Mouse (Mus musculus) lung, adult 2 months (tissue): ENCODE data around the gene Zfp90.

Source experiments
- CTCF ChIP-seq: fragments of 200-500 bp; IDR thresholded peaks from 2 replicates; pipeline ENCODE4 v1.5.1; 2011; ENCODE audit warnings: mild to moderate bottlenecking, low read length, control low read depth; ENCODE audit not compliant: insufficient read depth
- POLR2A ChIP-seq: fragments of 200-500 bp; IDR thresholded peaks from 2 replicates; pipeline ENCODE4 v1.6.1; 2011; ENCODE audit warnings: low read depth, mild to moderate bottlenecking, control low read depth, low read length, borderline replicate concordance; ENCODE audit errors: extremely low read depth

DNA sequence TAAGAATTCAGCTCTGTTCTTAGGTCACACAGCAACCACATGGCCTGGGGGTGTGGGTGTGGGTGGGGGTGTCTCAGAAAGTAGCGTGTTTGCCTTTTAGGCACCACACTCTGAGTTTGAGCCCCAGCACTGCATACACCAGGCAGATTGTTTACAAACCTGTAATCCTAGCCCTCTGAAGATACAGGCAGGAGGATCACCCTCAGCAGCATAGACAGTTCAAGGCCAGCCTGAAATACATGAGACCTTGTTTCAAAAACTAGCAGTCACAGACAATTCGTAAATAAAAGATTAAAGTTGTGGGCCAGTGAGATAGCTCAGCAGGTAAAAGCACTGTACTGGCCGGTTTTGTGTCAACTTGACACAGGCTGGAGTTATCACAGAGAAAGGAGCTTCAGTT lies 25.0 kb downstream of the Zfp90 start:
- TF ChIP-seq CTCF (no peak), POLR2A (no peak)
